In the genomic region with DNA sequence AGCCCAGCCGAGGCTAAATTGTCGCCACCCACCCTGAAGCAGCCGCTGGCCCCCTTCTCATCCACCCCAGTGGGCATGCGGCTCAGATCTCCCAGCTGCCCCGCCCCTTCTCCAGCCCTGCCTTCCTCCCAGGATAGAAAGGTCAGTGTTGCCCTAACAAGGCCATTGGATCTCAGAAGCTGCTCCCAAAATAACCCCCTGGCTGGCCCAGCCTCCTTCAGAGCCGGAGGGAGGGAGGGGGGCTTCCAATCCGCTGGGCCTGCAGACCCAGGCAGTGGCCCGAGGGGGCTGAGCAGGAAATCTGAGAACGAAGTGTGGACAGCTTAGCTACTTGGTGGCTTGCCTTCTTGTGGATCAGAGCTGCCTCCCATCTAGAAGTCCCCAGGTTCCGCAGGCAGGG, we compare ENCODE assay signal across 8 mouse cellular contexts. TPM values are rescaled to one million over a fixed set of nuclear protein-coding genes. Genes with fewer than 3 reads are reported as not detected.
DNase-seq lines count a peak whose midpoint lies in the region; ATAC-seq lines count a peak whose summit lies in the region.

A gene (minus strand): TSS at position 89 of the 400 bp plus-strand sequence.

- no peaks in the 10 kb centered on the region for H3K9me3 ChIP-seq in hindbrain, embryonic 11.5 days (ENCODE audit: control insufficient read depth, low read length)
- no peaks in the 10 kb centered on the region for H3K9me3 ChIP-seq in hindbrain, embryonic 14.5 days (ENCODE audit: control insufficient read depth, low read length)
- no peaks in the 10 kb centered on the region for H3K9me3 ChIP-seq in hindbrain, embryonic 12.5 days (replicated peaks)
- no peaks in the 10 kb centered on the region for H3K9me3 ChIP-seq in lung, embryonic 15.5 days

- peak; percentile 42 for DNase-seq in hindbrain, embryonic 11.5 days (ENCODE audit: low spot score)
- DNase-seq in hindbrain, embryonic 14.5 days (ENCODE audit: low spot score) = no peak
- DNase-seq in fibroblast of lung, adult 2 months (ENCODE audit: low read depth) = peak; percentile 41
- DNase-seq in urinary bladder, postnatal 4 days (ENCODE audit: low spot score in 2 of 2) = peak; percentile 65 to 67
- DNase-seq in left cerebral cortex, postnatal 14 days (ENCODE audit: low spot score in 2 of 2) = no peak

- 13% methylated on average over 10 of the region's 10 CpGs for WGBS in hindbrain, embryonic 11.5 days
- WGBS in hindbrain, embryonic 14.5 days = 16% methylated on average over 10 of the region's 10 CpGs
- 12% methylated on average over 10 of the region's 10 CpGs for WGBS in hindbrain, embryonic 12.5 days
- WGBS in lung, embryonic 15.5 days = 6% methylated on average over 10 of the region's 10 CpGs

- no peaks in the 10 kb centered on the region for H3K36me3 ChIP-seq in hindbrain, embryonic 11.5 days (ENCODE audit: control insufficient read depth, insufficient read depth, low read length)
- no peaks in the 10 kb centered on the region for H3K36me3 ChIP-seq in hindbrain, embryonic 14.5 days (replicated peaks; ENCODE audit: control insufficient read depth, insufficient read depth)
- H3K36me3 ChIP-seq in hindbrain, embryonic 12.5 days = no peaks in the 10 kb centered on the region
- no peaks in the 10 kb centered on the region for H3K36me3 ChIP-seq in lung, embryonic 15.5 days

- no peak within 1 kb of the TSS for H3K4me3 ChIP-seq in hindbrain, embryonic 11.5 days (ENCODE audit: low read depth, low read length)
- no peak within 1 kb of the TSS for H3K4me3 ChIP-seq in hindbrain, embryonic 14.5 days (replicated peaks; ENCODE audit: low read length)
- H3K4me3 ChIP-seq in hindbrain, embryonic 12.5 days = no peak within 1 kb of the TSS
- H3K4me3 ChIP-seq in lung, embryonic 15.5 days = peak within 1 kb of the TSS; percentile 39

- H3K4me2 ChIP-seq in hindbrain, embryonic 11.5 days (replicated peaks; ENCODE audit: low read depth, low read length) = peak within 1 kb of the TSS; percentile 24; the same call in 1 of the 2 replicates
- H3K4me2 ChIP-seq in hindbrain, embryonic 14.5 days (replicated peaks) = no peak within 1 kb of the TSS; the same call in 1 of the 2 replicates
- H3K4me2 ChIP-seq in hindbrain, embryonic 12.5 days (replicated peaks) = peak within 1 kb of the TSS; percentile 35
- H3K4me2 ChIP-seq in lung, embryonic 15.5 days = peak within 1 kb of the TSS; percentile 48

- ATAC-seq in hindbrain, embryonic 11.5 days (ENCODE audit: low FRiP score) = peak; percentile 45; the same call in 1 of the 2 replicates
- no peak for ATAC-seq in hindbrain, embryonic 14.5 days (ENCODE audit: low FRiP score)
- no peak for ATAC-seq in hindbrain, embryonic 12.5 days (ENCODE audit: low FRiP score)
- ATAC-seq in lung, embryonic 15.5 days (ENCODE audit: borderline replicate concordance, extremely low read depth, low FRiP score, low TSS enrichment) = peak; percentile 82
- ATAC-seq in cerebellum, adult (ENCODE audit: insufficient number of reproducible peaks, low FRiP score, low TSS enrichment) = no peak

- no peak within 1 kb of the TSS for H3K27ac ChIP-seq in hindbrain, embryonic 11.5 days (ENCODE audit: low read depth, low read length)
- no peak within 1 kb of the TSS for H3K27ac ChIP-seq in hindbrain, embryonic 14.5 days
- H3K27ac ChIP-seq in hindbrain, embryonic 12.5 days = no peak within 1 kb of the TSS
- H3K27ac ChIP-seq in lung, embryonic 15.5 days = peak within 1 kb of the TSS; percentile 67

- H3K9ac ChIP-seq in hindbrain, embryonic 11.5 days (ENCODE audit: low read depth, low read length) = no peak within 1 kb of the TSS; the same call in 1 of the 2 replicates
- no peak within 1 kb of the TSS for H3K9ac ChIP-seq in hindbrain, embryonic 14.5 days
- no peak within 1 kb of the TSS for H3K9ac ChIP-seq in hindbrain, embryonic 12.5 days
- peak within 1 kb of the TSS; percentile 29 for H3K9ac ChIP-seq in lung, embryonic 15.5 days

- no peaks in the 10 kb centered on the region for H3K27me3 ChIP-seq in hindbrain, embryonic 11.5 days (ENCODE audit: control insufficient read depth, insufficient read depth, low read length)
- no peaks in the 10 kb centered on the region for H3K27me3 ChIP-seq in hindbrain, embryonic 14.5 days (ENCODE audit: control insufficient read depth, insufficient read depth, low read length)
- 0 out of 2 replicates have a peak, but pooled peaks cover 3% of the 10 kb centered on the region for H3K27me3 ChIP-seq in hindbrain, embryonic 12.5 days
- H3K27me3 ChIP-seq in lung, embryonic 15.5 days = no peaks in the 10 kb centered on the region

- intact Hi-C loops in left cerebral cortex, postnatal 14 days (cut with DNase I) = no loop called here

- H3K4me1 ChIP-seq in hindbrain, embryonic 11.5 days (replicated peaks; ENCODE audit: control insufficient read depth, insufficient read depth, low read length) = no peaks in the 10 kb centered on the region
- no peaks in the 10 kb centered on the region for H3K4me1 ChIP-seq in hindbrain, embryonic 14.5 days (replicated peaks; ENCODE audit: control insufficient read depth, insufficient read depth, low read length)
- H3K4me1 ChIP-seq in hindbrain, embryonic 12.5 days = peaks cover 8% of the 10 kb centered on the region
- 0 out of 2 replicates have a peak, but pooled peaks cover 4% of the 10 kb centered on the region for H3K4me1 ChIP-seq in lung, embryonic 15.5 days

RNA-seq across cellular contexts. Expression of the gene that starts here (rescaled TPM):
- 0.32 and 0.43 TPM in 2 replicates for polyA plus RNA-seq in hindbrain, embryonic 11.5 days (2014; fragmentation: Nextera tagmentation; extraction: Ambion mirVana)
- polyA plus RNA-seq in hindbrain, embryonic 14.5 days (2014; fragmentation: Nextera tagmentation; extraction: Ambion mirVana) = 0.27 and 0.37 TPM in 2 replicates
- 0.76 and 1.2 TPM in 2 replicates for polyA plus RNA-seq in hindbrain, embryonic 12.5 days (2016; fragmentation: Nextera tagmentation; extraction: Ambion mirVana)
- polyA plus RNA-seq in lung, embryonic 15.5 days (2015; fragmentation: Nextera tagmentation; extraction: Ambion mirVana) = 6.9 and 7.7 TPM in 2 replicates
- total RNA-seq in left cerebral cortex, postnatal 14 days (2021) = under 1 TPM; 0.51 to 0.72 TPM

Comparison
In these comparisons a context has a peak if more than half of its experiments do, and no peak if none do; other contexts are left out.
1. Peak in DNase-seq, ATAC-seq and H3K4me2 ChIP-seq in hindbrain, embryonic 11.5 days; RNA of the gene not detected or under 1 TPM.
2. DNase-seq: peak in fibroblast of lung, adult 2 months (single experiment) and urinary bladder, postnatal 4 days (2 of 2); none in hindbrain, embryonic 14.5 days (single experiment) and left cerebral cortex, postnatal 14 days (0 of 2).